Mouse (Mus musculus): ENCODE results near the gene Dok5.

Gene Dok5

GRCm38 (mm10) chr2:170795242-170795641, 63.6 kb downstream of the Dok5 start:
- CTCF ChIA-PET: interaction anchor here (0.7 kb wide), 1 partner anchor 144 kb away, joined by 3 read pairs; no protein-coding TSS in a partner anchor

- CTCF ChIA-PET: no interaction called here
Observed at GRCm38 (mm10) chr2:170802984-170803383, 71.4 kb downstream of the Dok5 start.

GRCm38 (mm10) chr2:170807555-170808258, 76.1 kb downstream of the Dok5 start:
- CTCF ChIA-PET: no interaction called here

GRCm38 (mm10) chr2:170808259-170808789, 76.7 kb downstream of the Dok5 start:
- CTCF ChIA-PET: no interaction called here

GRCm38 (mm10) chr2:170811356-170811755, 79.7 kb downstream of the Dok5 start:
- CTCF ChIA-PET: no interaction called here

- CTCF ChIA-PET: interaction anchor here (0.5 kb wide), 1 partner anchor 9 kb away, joined by 5 read pairs; no protein-coding TSS in a partner anchor
Observed at GRCm38 (mm10) chr2:170816302-170816701, 84.7 kb downstream of the Dok5 start.

- CTCF ChIA-PET: no interaction called here
Observed at GRCm38 (mm10) chr2:170817112-170817703, 85.6 kb downstream of the Dok5 start.

GRCm38 (mm10) chr2:170826821-170827441, 95.3 kb downstream of the Dok5 start:
- CTCF ChIA-PET: no interaction called here

- CTCF ChIA-PET: no interaction called here
Observed at GRCm38 (mm10) chr2:170828757-170829156, 97.2 kb downstream of the Dok5 start.

GRCm38 (mm10) chr2:170829191-170829611, 97.6 kb downstream of the Dok5 start:
- CTCF ChIA-PET: no interaction called here

- CTCF ChIA-PET: no interaction called here
Observed at GRCm38 (mm10) chr2:170829988-170830387, 98.4 kb downstream of the Dok5 start.

GRCm38 (mm10) chr2:170836862-170837261, 105.3 kb downstream of the Dok5 start:
- CTCF ChIA-PET: no interaction called here

GRCm38 (mm10) chr2:170837363-170837762, 105.8 kb downstream of the Dok5 start:
- CTCF ChIA-PET: no interaction called here

GRCm38 (mm10) chr2:170837824-170838557, 106.4 kb downstream of the Dok5 start:
- CTCF ChIA-PET: no interaction called here

- CTCF ChIA-PET: no interaction called here
Observed at GRCm38 (mm10) chr2:170841441-170841965, 109.9 kb downstream of the Dok5 start.

GRCm38 (mm10) chr2:170845511-170845910, 113.9 kb downstream of the Dok5 start:
- CTCF ChIA-PET: no interaction called here

- CTCF ChIA-PET: interaction anchor here (0.6 kb wide), 1 partner anchor 16 kb away, joined by 5 read pairs; no protein-coding TSS in a partner anchor
Observed at GRCm38 (mm10) chr2:170850058-170850457, 118.5 kb downstream of the Dok5 start.

- CTCF ChIA-PET: no interaction called here
Observed at GRCm38 (mm10) chr2:170852337-170852736, 120.7 kb downstream of the Dok5 start.

GRCm38 (mm10) chr2:170855210-170855609, 123.6 kb downstream of the Dok5 start:
- CTCF ChIA-PET: no interaction called here

- CTCF ChIA-PET: no interaction called here
Observed at GRCm38 (mm10) chr2:170856085-170856484, 124.5 kb downstream of the Dok5 start.

- CTCF ChIA-PET: no interaction called here
Observed at GRCm38 (mm10) chr2:170857507-170857906, 125.9 kb downstream of the Dok5 start.

GRCm38 (mm10) chr2:170858640-170859039, 127.0 kb downstream of the Dok5 start:
- CTCF ChIA-PET: no interaction called here

Data from spleen, embryonic (tissue).